Mouse (Mus musculus) myocyte (in vitro differentiated cells): ENCODE results near the gene Xrcc5.

ENCODE experiments used
- MAX ChIP-seq: IDR thresholded peaks from one replicate; pipeline ENCODE4 v1.6.1; 2011; ENCODE audit warnings: low read depth, mild to moderate bottlenecking, control low read depth
- MYOD1 ChIP-seq, 3 experiments: IDR thresholded peaks; one replicate each; pipeline ENCODE4 v1.6.1; 2011; ENCODE audit warnings: control low read depth in 2 of 3, low read depth in 2 of 3, mild to moderate bottlenecking in 2 of 3, moderate library complexity in 1 of 3; ENCODE audit not compliant: insufficient read length in 2 of 3, control insufficient read depth in 1 of 3
- POLR2A ChIP-seq: IDR thresholded peaks from one replicate; pipeline ENCODE4 v1.6.1; 2011; ENCODE audit warnings: low read depth, mild to moderate bottlenecking, control low read depth, moderate library complexity; ENCODE audit not compliant: insufficient read length
- POLR2AphosphoS2 ChIP-seq: IDR thresholded peaks from one replicate; pipeline ENCODE4 v1.6.1; 2011; ENCODE audit warnings: low read depth, control low read depth; ENCODE audit not compliant: insufficient read length
- TCF12 ChIP-seq: IDR thresholded peaks from one replicate; pipeline ENCODE4 v1.6.1; 2011; ENCODE audit warnings: mild to moderate bottlenecking, control low read depth; ENCODE audit not compliant: poor library complexity, insufficient read depth, severe bottlenecking

- no peak for TF ChIP-seq POLR2A
- no peak for TF ChIP-seq MYOD1 (IDR thresholded peaks at IDR 0.05; ENCODE audit: control insufficient read depth in 1 of 3, insufficient read length in 2 of 3, low read depth in 2 of 3)
- no peak for TF ChIP-seq POLR2AphosphoS2
- TF ChIP-seq MAX: no peak
- TF ChIP-seq TCF12: no peak
These were observed 40.7 kb downstream of the Xrcc5 start for GRCm38 (mm10) chr1:72347873-72348272.
